24 mouse cellular contexts compared by ENCODE assay signal in the genomic region with DNA sequence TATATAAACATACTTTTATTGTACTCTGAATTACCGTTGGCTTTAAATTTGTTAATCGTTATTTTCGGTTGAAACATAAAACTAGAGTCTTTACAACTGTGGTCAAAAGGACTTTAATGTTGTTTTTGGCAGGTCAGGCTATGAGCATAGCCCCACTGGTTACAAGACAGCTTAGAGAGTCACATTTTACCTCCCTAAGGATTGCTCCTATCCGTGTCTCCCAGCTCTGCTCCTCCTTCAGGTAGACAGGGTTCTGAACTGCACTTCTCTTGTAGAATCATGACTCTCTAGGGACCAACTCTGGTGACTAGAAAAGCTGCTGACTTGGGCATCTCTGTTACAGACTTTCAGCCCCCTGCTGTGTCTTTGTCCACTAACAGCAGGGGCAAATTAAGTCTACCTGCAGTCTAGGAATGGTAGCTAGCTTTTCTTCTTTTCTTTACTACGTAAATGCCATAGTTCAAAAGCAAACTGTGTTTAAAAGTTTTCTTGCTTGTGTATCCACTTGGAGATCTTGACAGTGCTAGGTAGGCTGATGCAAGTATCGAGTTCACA. TPM values are rescaled to one million over a fixed set of nuclear protein-coding genes. Genes with fewer than 3 reads are reported as not detected.
DNase-seq lines count a peak whose midpoint lies in the region; ATAC-seq and TF ChIP-seq lines count a peak whose summit lies in the region.
"Had no signal": no experiment of that assay in that cellular context is flagged by ENCODE, and none has a peak within 500 bp of the region (broad histone marks: within the 10 kb centered on the region; RNA-seq: fewer than 3 reads in every experiment).

No protein-coding gene starts in this region.

- no peaks in the 10 kb centered on the region for H3K27me3 ChIP-seq in kidney, embryonic 14.5 days (ENCODE audit: control insufficient read depth, insufficient read depth, low read length)
- H3K27me3 ChIP-seq in kidney, postnatal 0 days (ENCODE audit: insufficient read depth, low read length): no peaks in the 10 kb centered on the region
- H3K27me3 ChIP-seq: embryonic facial prominence, embryonic 12.5 days; embryonic facial prominence, embryonic 15.5 days; hindbrain, embryonic 12.5 days; hindbrain, embryonic 15.5 days; Patski had no signal

- WGBS in kidney, embryonic 14.5 days: 40% methylated on average over 6 of the region's 6 CpGs
- 33% methylated on average over 6 of the region's 6 CpGs for WGBS in kidney, postnatal 0 days

- peak overlapping the region; percentile 21; the same call in 1 of the 2 replicates for H3K27ac ChIP-seq in kidney, embryonic 14.5 days (ENCODE audit: low read depth, low read length)
- peak overlapping the region; percentile 73; the same call in 1 of the 2 replicates for H3K27ac ChIP-seq in kidney, postnatal 0 days
- no peak overlapping the region for H3K27ac ChIP-seq in ES-E14 (ENCODE audit: insufficient read depth, low read depth, low read length, poor library complexity, severe bottlenecking)
- H3K27ac ChIP-seq: embryonic facial prominence, embryonic 12.5 days; embryonic facial prominence, embryonic 15.5 days; hindbrain, embryonic 12.5 days; hindbrain, embryonic 15.5 days had no signal

- no peak for TF ChIP-seq CTCF in kidney, postnatal 0 days (IDR thresholded peaks at IDR 0.05; ENCODE audit: low read depth)

- no peak for DNase-seq in kidney, adult 8-10 months
- DNase-seq in kidney, postnatal 0 days (ENCODE audit: low spot score): peak; percentile 89
- DNase-seq in kidney, postnatal 4 days: no peak
- DNase-seq in ES-E14 (ENCODE audit: low read depth, low spot score): peak; percentile 69
- DNase-seq in WW6 (ENCODE audit: low read depth, low spot score): peak; percentile 39
- DNase-seq in testis, postnatal 14 days (ENCODE audit: low spot score): no peak
- no peak for DNase-seq in gastrocnemius, adult 18-20 months (ENCODE audit: low spot score)
- DNase-seq: adrenal gland, postnatal 10 days; adrenal gland, postnatal 36 days; cerebellum, adult 18-20 months; cerebellum, adult 9-10 months; cerebellum, postnatal 14 days; forebrain, postnatal 0 days; gastrocnemius, postnatal 25 days had no signal

- no peak overlapping the region for H3K9ac ChIP-seq in kidney, embryonic 14.5 days (ENCODE audit: low read depth, low read length)
- H3K9ac ChIP-seq in kidney, postnatal 0 days (ENCODE audit: low read depth, low read length): no peak overlapping the region
- H3K9ac ChIP-seq in ES-E14 (ENCODE audit: insufficient read depth, low read depth, low read length, poor library complexity, severe bottlenecking): no peak overlapping the region
- H3K9ac ChIP-seq: embryonic facial prominence, embryonic 12.5 days; embryonic facial prominence, embryonic 15.5 days; forebrain, postnatal 0 days; hindbrain, embryonic 12.5 days; hindbrain, embryonic 15.5 days had no signal

- in situ Hi-C loops in ES-E14 (cut with MboI; ENCODE audit: low sequenced_read_pairs in 2 of 2, unreplicated experiment in 2 of 2): no loop called here

- H3K4me1 ChIP-seq in kidney, embryonic 14.5 days (ENCODE audit: control insufficient read depth, insufficient read depth, low read length): 0 out of 2 replicates have a peak, but pooled peaks cover 3% of the 10 kb centered on the region
- 0 out of 2 replicates have a peak, but pooled peaks cover 4% of the 10 kb centered on the region for H3K4me1 ChIP-seq in kidney, postnatal 0 days (replicated peaks; ENCODE audit: insufficient read depth, low read length)
- H3K4me1 ChIP-seq in ES-E14 (ENCODE audit: control insufficient read depth in 2 of 2, insufficient read depth in 2 of 2, low read length in 2 of 2, poor library complexity in 1 of 2): peaks cover 2 to 5% of the 10 kb centered on the region in 2 experiments; a peak in 1 of 4 replicates
- H3K4me1 ChIP-seq: hindbrain, embryonic 12.5 days; hindbrain, embryonic 15.5 days had no signal

- peak; percentile 78 for ATAC-seq in kidney, embryonic 14.5 days (ENCODE audit: low FRiP score, low TSS enrichment)
- no peak for ATAC-seq in kidney, postnatal 0 days (replicated peaks; ENCODE audit: low FRiP score, low read depth)
- ATAC-seq: CD4-positive, CD25-positive, alpha-beta regulatory T cell, adult 4 months; forebrain, embryonic 14.5 days; forebrain, postnatal 0 days; Patski had no signal

- no peak overlapping the region for H3K4me2 ChIP-seq in kidney, embryonic 14.5 days (replicated peaks; ENCODE audit: low read depth, low read length)
- H3K4me2 ChIP-seq in kidney, postnatal 0 days (ENCODE audit: low read length): no peak overlapping the region
- H3K4me2 ChIP-seq: embryonic facial prominence, embryonic 12.5 days; embryonic facial prominence, embryonic 15.5 days; heart, embryonic 11.5 days; hindbrain, embryonic 12.5 days; hindbrain, embryonic 15.5 days had no signal

- H3K36me3 ChIP-seq in kidney, embryonic 14.5 days (ENCODE audit: control insufficient read depth, insufficient read depth, low read length): no peaks in the 10 kb centered on the region
- H3K36me3 ChIP-seq in kidney, postnatal 0 days (ENCODE audit: insufficient read depth, low read length): no peaks in the 10 kb centered on the region
- H3K36me3 ChIP-seq in ES-E14 (ENCODE audit: control insufficient read depth, insufficient read depth, low read length, poor library complexity, severe bottlenecking): no peaks in the 10 kb centered on the region
- H3K36me3 ChIP-seq: embryonic facial prominence, embryonic 12.5 days; embryonic facial prominence, embryonic 15.5 days; hindbrain, embryonic 12.5 days; hindbrain, embryonic 15.5 days had no signal

- no peaks in the 10 kb centered on the region for H3K9me3 ChIP-seq in kidney, embryonic 14.5 days (ENCODE audit: control insufficient read depth, low read length)
- no peaks in the 10 kb centered on the region for H3K9me3 ChIP-seq in kidney, postnatal 0 days (replicated peaks; ENCODE audit: low read length)
- no peaks in the 10 kb centered on the region for H3K9me3 ChIP-seq in ES-E14 (ENCODE audit: control insufficient read depth, insufficient read depth, low read depth, low read length)
- H3K9me3 ChIP-seq: embryonic facial prominence, embryonic 12.5 days; embryonic facial prominence, embryonic 15.5 days; G1E; hindbrain, embryonic 12.5 days; hindbrain, embryonic 15.5 days had no signal

- H3K4me3 ChIP-seq in kidney, embryonic 14.5 days (ENCODE audit: low read length): no peak overlapping the region
- H3K4me3 ChIP-seq in kidney, postnatal 0 days (replicated peaks; ENCODE audit: low read depth, low read length): no peak overlapping the region
- no peak overlapping the region for H3K4me3 ChIP-seq in ES-E14 (ENCODE audit: insufficient read depth in 1 of 2, low read depth in 1 of 2, low read length in 2 of 2, poor library complexity in 1 of 2, severe bottlenecking in 1 of 2)
- H3K4me3 ChIP-seq: embryonic facial prominence, embryonic 12.5 days; embryonic facial prominence, embryonic 15.5 days; hindbrain, embryonic 12.5 days; hindbrain, embryonic 15.5 days had no signal

TF ChIP-seq in ES-E14, 5 proteins besides CTCF, POLR2A, EP300 and RAD21:
- TF ChIP-seq ZC3H11A (IDR thresholded peaks at IDR 0.05; ENCODE audit: borderline replicate concordance, low read depth, low read length) (no peak), MAFK (IDR thresholded peaks at IDR 0.05; ENCODE audit: insufficient read depth, low read depth, low read length) (peak; percentile 64; the same call in 1 of the 2 replicates), HCFC1 (IDR thresholded peaks at IDR 0.05; ENCODE audit: borderline replicate concordance, insufficient read depth, low read length) (no peak), ZNF384 (IDR thresholded peaks at IDR 0.05; ENCODE audit: low read depth, low read length) (no peak), CHD2 (IDR thresholded peaks at IDR 0.05; ENCODE audit: low read depth, low read length) (no peak)
TF ChIP-seq in ES-E14: peak in this region for 1.

RNA-seq across cellular contexts. Expression of a gene that starts 44.3 kb away (rescaled TPM):
- 7.2 and 8.5 TPM in 2 replicates for polyA plus RNA-seq in kidney, embryonic 14.5 days (2014; fragmentation: Nextera tagmentation; extraction: Ambion mirVana)
- polyA plus RNA-seq in kidney, postnatal 0 days (2015; fragmentation: Nextera tagmentation; extraction: Ambion mirVana): 3.9 TPM in 2 replicates
- total RNA-seq in ES-E14 (2012; rRNA removed): 6.7 and 9.8 TPM in 2 replicates
- under 1 TPM; 0.17 to 0.23 TPM for total RNA-seq in gastrocnemius, adult 18-20 months (2021)

RNA-seq across cellular contexts. Expression of a gene that starts 45.3 kb away (rescaled TPM):
- polyA plus RNA-seq in kidney, embryonic 14.5 days (2014; fragmentation: Nextera tagmentation; extraction: Ambion mirVana): 12.8 and 19.4 TPM in 2 replicates
- 7.6 and 8.9 TPM in 2 replicates for polyA plus RNA-seq in kidney, postnatal 0 days (2015; fragmentation: Nextera tagmentation; extraction: Ambion mirVana)
- 22.8 and 30.8 TPM in 2 replicates for total RNA-seq in ES-E14 (2012; rRNA removed)
- total RNA-seq in gastrocnemius, adult 18-20 months (2021): 10 to 100 TPM; 14.4 to 15.5 TPM

Comparison
In these comparisons a context has a peak if more than half of its experiments do, and no peak if none do; other contexts are left out.
1. DNase-seq: peak in kidney, postnatal 0 days (single experiment), ES-E14 (single experiment) and WW6 (single experiment); none in kidney, adult 8-10 months (0 of 2), kidney, postnatal 4 days (0 of 2), testis, postnatal 14 days (single experiment) and gastrocnemius, adult 18-20 months (single experiment).